Mouse (Mus musculus): Measurements from ENCODE around the gene Olfr65. TPM values are rescaled to one million over a fixed set of nuclear protein-coding genes. Genes with fewer than 3 reads are reported as not detected.

Olfr65 gene
- polyA plus RNA-seq, 1 experiment from 2014 or later, result not detected

- no peaks in the 10 kb centered on the region for H3K4me1 ChIP-seq (ENCODE audit: control insufficient read depth, insufficient read depth, low read length)
- no peak within 1 kb of the TSS for H3K4me2 ChIP-seq (ENCODE audit: low read depth, low read length)
- H3K36me3 ChIP-seq (ENCODE audit: control insufficient read depth, insufficient read depth, low read length), result no peaks in the 10 kb centered on the region
- no peak within 1 kb of the TSS for H3K27ac ChIP-seq (ENCODE audit: low read length)
- H3K4me3 ChIP-seq (replicated peaks; ENCODE audit: low read length), result no peak within 1 kb of the TSS
- ATAC-seq (ENCODE audit: insufficient read depth, low FRiP score), result no peak
- no peak within 1 kb of the TSS for H3K9ac ChIP-seq (ENCODE audit: low read length)
- no peaks in the 10 kb centered on the region for H3K27me3 ChIP-seq (ENCODE audit: control insufficient read depth, insufficient read depth, low read length)
- H3K9me3 ChIP-seq (replicated peaks; ENCODE audit: control insufficient read depth, low read length), result no peaks in the 10 kb centered on the region
Measured at GRCm38 (mm10) chr7:103886152-103886551, 17.1 kb upstream of the Olfr65 start, which contains the start of gene Olfr66. Gene Olfr66, minus strand, starts transcription at chr7:103886252.

GRCm38 (mm10) chr7:103894385-103894784 lies 8.9 kb upstream of the Olfr65 start, which contains the start of gene Olfr64:
Gene Olfr64, minus strand, starts transcription at chr7:103894485.
- no peak within 1 kb of the TSS for H3K4me2 ChIP-seq (ENCODE audit: low read depth, low read length)

GRCm38 (mm10) chr7:103910047-103910446 lies 6.8 kb downstream of the Olfr65 start:
- ATAC-seq (ENCODE audit: insufficient read depth, low FRiP score), result peak; percentile 79
- Histone ChIP-seq H3K9ac (ENCODE audit: low read length) (no peak overlapping the region), H3K27me3 (ENCODE audit: control insufficient read depth, insufficient read depth, low read length) (no peaks in the 10 kb centered on the region), H3K27ac (ENCODE audit: low read length) (no peak overlapping the region), H3K4me1 (ENCODE audit: control insufficient read depth, insufficient read depth, low read length) (no peaks in the 10 kb centered on the region), H3K4me2 (ENCODE audit: low read depth, low read length) (no peak overlapping the region), H3K36me3 (ENCODE audit: control insufficient read depth, insufficient read depth, low read length) (no peaks in the 10 kb centered on the region), H3K4me3 (replicated peaks; ENCODE audit: low read length) (no peak overlapping the region), H3K9me3 (replicated peaks; ENCODE audit: control insufficient read depth, low read length) (no peaks in the 10 kb centered on the region)
- 17% methylated on average over 3 of the region's 3 CpGs for WGBS

More at GRCm38 (mm10) chr7:103894385-103894784, 8.9 kb upstream of the Olfr65 start, which contains the start of gene Olfr64:
- Histone ChIP-seq H3K36me3 (ENCODE audit: control insufficient read depth, insufficient read depth, low read length) (no peaks in the 10 kb centered on the region), H3K4me3 (replicated peaks; ENCODE audit: low read length) (no peak within 1 kb of the TSS), H3K9me3 (replicated peaks; ENCODE audit: control insufficient read depth, low read length) (no peaks in the 10 kb centered on the region), H3K27ac (ENCODE audit: low read length) (no peak within 1 kb of the TSS), H3K27me3 (ENCODE audit: control insufficient read depth, insufficient read depth, low read length) (no peaks in the 10 kb centered on the region), H3K4me1 (ENCODE audit: control insufficient read depth, insufficient read depth, low read length) (no peaks in the 10 kb centered on the region), H3K9ac (ENCODE audit: low read length) (no peak within 1 kb of the TSS)
- 67% methylated on average over 1 of the region's 1 CpGs for WGBS
- ATAC-seq (ENCODE audit: insufficient read depth, low FRiP score), result no peak

GRCm38 (mm10) chr7:103912969-103913511 lies 9.8 kb downstream of the Olfr65 start:
- Histone ChIP-seq H3K4me1 (ENCODE audit: control insufficient read depth, insufficient read depth, low read length) (no peaks in the 10 kb centered on the region), H3K4me2 (ENCODE audit: low read depth, low read length) (no peak overlapping the region), H3K36me3 (ENCODE audit: control insufficient read depth, insufficient read depth, low read length) (no peaks in the 10 kb centered on the region), H3K27me3 (ENCODE audit: control insufficient read depth, insufficient read depth, low read length) (no peaks in the 10 kb centered on the region), H3K27ac (ENCODE audit: low read length) (no peak overlapping the region), H3K9me3 (replicated peaks; ENCODE audit: control insufficient read depth, low read length) (no peaks in the 10 kb centered on the region), H3K4me3 (replicated peaks; ENCODE audit: low read length) (no peak overlapping the region), H3K9ac (ENCODE audit: low read length) (no peak overlapping the region)
- no peak for ATAC-seq (ENCODE audit: insufficient read depth, low FRiP score)
- 44% methylated on average over 8 of the region's 8 CpGs for WGBS

GRCm38 (mm10) chr7:103915338-103915737 lies 12.1 kb downstream of the Olfr65 start:
- H3K9ac ChIP-seq (ENCODE audit: low read length), result no peak overlapping the region
- ATAC-seq (ENCODE audit: insufficient read depth, low FRiP score), result peak; percentile 40; the same call in 1 of the 2 replicates
- no peaks in the 10 kb centered on the region for H3K36me3 ChIP-seq (ENCODE audit: control insufficient read depth, insufficient read depth, low read length)
- H3K27me3 ChIP-seq (ENCODE audit: control insufficient read depth, insufficient read depth, low read length), result no peaks in the 10 kb centered on the region
- H3K9me3 ChIP-seq (replicated peaks; ENCODE audit: control insufficient read depth, low read length), result no peaks in the 10 kb centered on the region
- no peak overlapping the region for H3K4me2 ChIP-seq (ENCODE audit: low read depth, low read length)
- no peak overlapping the region for H3K4me3 ChIP-seq (replicated peaks; ENCODE audit: low read length)
- H3K27ac ChIP-seq (ENCODE audit: low read length), result no peak overlapping the region
- H3K4me1 ChIP-seq (ENCODE audit: control insufficient read depth, insufficient read depth, low read length), result no peaks in the 10 kb centered on the region

GRCm38 (mm10) chr7:103928525-103928924 lies 25.2 kb downstream of the Olfr65 start, which contains the start of gene Olfr631:
Gene Olfr631, plus strand, starts transcription at chr7:103928825.
- Histone ChIP-seq H3K9me3 (replicated peaks; ENCODE audit: control insufficient read depth, low read length) (no peaks in the 10 kb centered on the region), H3K9ac (ENCODE audit: low read length) (no peak within 1 kb of the TSS), H3K36me3 (ENCODE audit: control insufficient read depth, insufficient read depth, low read length) (no peaks in the 10 kb centered on the region), H3K27ac (ENCODE audit: low read length) (no peak within 1 kb of the TSS), H3K4me1 (ENCODE audit: control insufficient read depth, insufficient read depth, low read length) (no peaks in the 10 kb centered on the region), H3K4me2 (ENCODE audit: low read depth, low read length) (no peak within 1 kb of the TSS), H3K4me3 (replicated peaks; ENCODE audit: low read length) (no peak within 1 kb of the TSS), H3K27me3 (ENCODE audit: control insufficient read depth, insufficient read depth, low read length) (no peaks in the 10 kb centered on the region; the same call in 1 of the 2 replicates)
- ATAC-seq (ENCODE audit: insufficient read depth, low FRiP score), result no peak

GRCm38 (mm10) chr7:103934264-103934663 lies 31.0 kb downstream of the Olfr65 start, which contains the start of gene Olfr632:
Gene Olfr632, plus strand, starts transcription at chr7:103934347.
- Histone ChIP-seq H3K27ac (ENCODE audit: low read length) (no peak within 1 kb of the TSS), H3K4me2 (ENCODE audit: low read depth, low read length) (no peak within 1 kb of the TSS), H3K27me3 (ENCODE audit: control insufficient read depth, insufficient read depth, low read length) (no peaks in the 10 kb centered on the region), H3K9me3 (replicated peaks; ENCODE audit: control insufficient read depth, low read length) (no peaks in the 10 kb centered on the region), H3K4me3 (replicated peaks; ENCODE audit: low read length) (no peak within 1 kb of the TSS), H3K4me1 (ENCODE audit: control insufficient read depth, insufficient read depth, low read length) (no peaks in the 10 kb centered on the region), H3K9ac (ENCODE audit: low read length) (no peak within 1 kb of the TSS), H3K36me3 (ENCODE audit: control insufficient read depth, insufficient read depth, low read length) (no peaks in the 10 kb centered on the region)
- 71% methylated on average over 2 of the region's 2 CpGs for WGBS
- ATAC-seq (ENCODE audit: insufficient read depth, low FRiP score), result no peak

- Histone ChIP-seq H3K27me3 (ENCODE audit: control insufficient read depth, insufficient read depth, low read length) (no peaks in the 10 kb centered on the region), H3K4me2 (ENCODE audit: low read depth, low read length) (no peak overlapping the region), H3K36me3 (ENCODE audit: control insufficient read depth, insufficient read depth, low read length) (no peaks in the 10 kb centered on the region), H3K9ac (ENCODE audit: low read length) (no peak overlapping the region), H3K4me3 (replicated peaks; ENCODE audit: low read length) (no peak overlapping the region), H3K9me3 (replicated peaks; ENCODE audit: control insufficient read depth, low read length) (no peaks in the 10 kb centered on the region), H3K4me1 (ENCODE audit: control insufficient read depth, insufficient read depth, low read length) (no peaks in the 10 kb centered on the region), H3K27ac (ENCODE audit: low read length) (no peak overlapping the region)
- ATAC-seq (ENCODE audit: insufficient read depth, low FRiP score), result no peak
- 17% methylated on average over 2 of the region's 2 CpGs for WGBS
Measured at GRCm38 (mm10) chr7:103942730-103943129, 39.4 kb downstream of the Olfr65 start.

- no peaks in the 10 kb centered on the region for H3K36me3 ChIP-seq (ENCODE audit: control insufficient read depth, insufficient read depth, low read length)
- no peak for ATAC-seq (ENCODE audit: insufficient read depth, low FRiP score)
- no peak within 1 kb of the TSS for H3K4me3 ChIP-seq (replicated peaks; ENCODE audit: low read length)
- no peak within 1 kb of the TSS for H3K9ac ChIP-seq (ENCODE audit: low read length)
- H3K27me3 ChIP-seq (ENCODE audit: control insufficient read depth, insufficient read depth, low read length), result no peaks in the 10 kb centered on the region
- no peaks in the 10 kb centered on the region for H3K4me1 ChIP-seq (ENCODE audit: control insufficient read depth, insufficient read depth, low read length)
- H3K9me3 ChIP-seq (replicated peaks; ENCODE audit: control insufficient read depth, low read length), result no peaks in the 10 kb centered on the region
- no peak within 1 kb of the TSS for H3K4me2 ChIP-seq (ENCODE audit: low read depth, low read length)
- H3K27ac ChIP-seq (ENCODE audit: low read length), result no peak within 1 kb of the TSS
Measured at GRCm38 (mm10) chr7:103944137-103944536, 40.9 kb downstream of the Olfr65 start, which contains the start of gene Olfr633. Gene Olfr633, plus strand, starts transcription at chr7:103944437.

All from stomach, embryonic 16.5 days (tissue).